Mouse (Mus musculus): ENCODE data around the gene Cyp2f2.

Gene Cyp2f2

DNA sequence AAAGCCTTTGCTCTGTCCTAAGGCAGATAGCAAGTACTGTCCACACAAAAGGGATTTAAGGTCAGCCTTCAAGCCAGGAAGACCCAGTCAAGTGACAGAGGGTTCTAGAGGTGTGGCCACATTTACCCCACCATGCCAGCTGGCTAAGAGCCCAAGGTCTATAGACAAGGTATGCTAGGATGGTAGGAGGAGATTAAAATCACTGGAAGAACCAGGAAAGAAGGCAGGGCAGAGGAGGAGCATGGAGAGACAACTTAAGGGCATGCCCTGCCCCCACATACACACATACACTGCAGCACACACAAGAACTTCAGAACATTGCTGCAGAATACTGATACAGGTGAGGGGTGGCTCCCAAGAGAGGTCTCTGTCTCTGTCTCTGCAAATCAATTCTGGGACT, at the start of gene Cyp2f2:
Gene Cyp2f2, plus strand, starts transcription at position 234 of the 400 bp plus-strand sequence.
- DNase-seq, result no peak

GRCm38 (mm10) chr7:27078641-27079040, 41.1 kb upstream of the Cyp2f2 start:
- no peak for DNase-seq

GRCm38 (mm10) chr7:27081625-27082024, 38.1 kb upstream of the Cyp2f2 start:
- DNase-seq, result no peak

- no peak for DNase-seq
These were observed 28.7 kb upstream of the Cyp2f2 start for GRCm38 (mm10) chr7:27091039-27091438.

DNA sequence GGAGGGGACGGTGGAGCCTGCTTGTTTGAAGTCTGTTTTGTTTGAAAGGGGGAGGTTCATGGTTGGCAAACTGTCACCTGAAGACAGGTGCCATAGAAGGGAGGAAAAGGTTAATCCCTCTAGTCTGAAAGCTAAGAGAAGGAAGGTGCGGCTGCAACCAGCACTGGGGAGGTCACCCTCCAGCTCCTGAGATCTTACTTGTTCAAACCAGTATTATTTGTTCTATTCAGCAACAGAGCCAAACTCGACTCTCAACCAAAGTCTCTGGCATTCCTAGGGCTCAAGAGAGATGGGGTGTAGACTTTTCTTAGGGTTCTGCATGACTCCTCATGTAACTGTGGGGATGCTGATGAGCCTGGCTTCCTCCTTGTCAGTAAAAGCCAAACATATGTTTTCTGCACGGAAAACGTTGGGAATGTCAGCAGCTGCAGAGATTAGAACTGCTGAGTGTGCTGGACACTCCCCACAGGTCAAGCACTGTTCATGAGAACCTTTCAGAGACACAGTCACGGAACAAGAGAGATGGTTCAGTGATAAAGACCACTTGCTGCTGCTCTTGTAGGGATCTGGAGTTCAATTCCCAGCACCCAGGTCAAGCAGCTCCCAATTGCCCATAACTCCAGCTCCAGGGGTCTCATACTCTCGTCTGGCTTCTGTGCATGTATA, 27.5 kb upstream of the Cyp2f2 start:
- no peak for DNase-seq

DNA sequence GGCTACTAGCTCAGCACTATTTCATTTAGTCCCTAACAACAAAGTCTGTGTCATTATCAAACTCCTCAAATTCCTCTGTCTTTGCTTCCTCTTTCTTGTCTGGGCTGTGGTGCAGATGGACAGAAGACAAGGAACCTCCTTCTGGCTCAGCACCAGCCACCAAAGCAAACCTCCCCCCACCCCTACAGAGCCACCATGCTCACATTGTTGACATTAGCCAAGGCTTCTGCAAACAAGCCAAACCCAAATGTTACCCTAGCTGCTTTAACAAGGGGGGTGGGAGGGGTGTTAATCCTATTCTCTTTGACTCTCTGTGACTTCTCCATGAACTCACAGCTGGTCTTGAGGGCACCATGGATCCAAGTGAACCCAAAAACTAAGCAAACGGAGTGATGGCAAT, 26.8 kb upstream of the Cyp2f2 start:
- DNase-seq, result peak; percentile 4

GRCm38 (mm10) chr7:27104882-27105281, 14.8 kb upstream of the Cyp2f2 start:
- DNase-seq, result no peak

- DNase-seq, result no peak
These were observed 9.4 kb upstream of the Cyp2f2 start for GRCm38 (mm10) chr7:27110327-27110726.

- DNase-seq, result no peak
These were observed 8.7 kb upstream of the Cyp2f2 start for GRCm38 (mm10) chr7:27111038-27111437.

GRCm38 (mm10) chr7:27111987-27112386, 7.7 kb upstream of the Cyp2f2 start:
- DNase-seq, result no peak

DNA sequence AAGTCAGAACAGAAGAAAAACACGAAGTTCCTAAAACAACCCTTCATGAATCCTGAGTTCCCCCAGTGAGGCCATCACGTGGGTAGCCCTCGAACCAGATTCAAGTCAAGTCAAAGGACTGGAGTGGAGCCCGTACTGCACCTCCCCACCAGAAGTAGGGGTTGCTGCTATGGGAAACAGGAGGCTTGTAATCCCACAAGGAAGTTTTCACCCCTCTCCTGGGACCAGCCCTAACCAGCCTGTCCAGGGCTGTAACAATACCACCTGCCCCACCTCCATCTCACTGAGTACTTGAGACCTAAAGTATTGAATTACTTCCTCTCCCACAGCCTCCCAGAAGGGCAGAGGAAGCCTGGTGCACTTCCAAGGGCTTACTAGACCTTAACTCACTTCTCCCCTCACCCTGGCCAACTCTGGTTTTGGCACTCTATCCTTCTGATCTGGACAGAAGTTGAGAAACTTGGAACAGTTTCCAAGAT, 1.6 kb upstream of the Cyp2f2 start:
- no peak for DNase-seq

GRCm38 (mm10) chr7:27124305-27124832, 4.7 kb downstream of the Cyp2f2 start:
- DNase-seq, result no peak

DNA sequence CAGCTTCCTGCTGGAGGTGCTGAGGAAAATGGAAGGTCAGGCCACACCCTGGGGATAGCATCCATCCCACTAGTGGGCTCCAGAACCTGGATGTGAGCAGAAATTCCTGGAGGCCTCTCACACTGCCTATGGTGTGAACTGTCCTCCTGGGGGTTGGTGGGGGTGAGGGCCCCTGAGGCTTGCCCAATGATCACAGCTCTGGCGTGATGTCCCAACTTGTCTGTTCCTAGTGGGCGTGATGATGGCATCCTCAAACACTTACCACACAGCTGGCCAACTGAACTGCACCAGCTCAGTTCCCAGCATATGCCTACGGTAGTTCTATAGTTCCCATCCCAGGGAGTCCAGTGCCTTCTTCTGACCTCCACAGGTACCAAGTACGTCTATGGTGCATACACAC, 5.3 kb downstream of the Cyp2f2 start:
- no peak for DNase-seq

- DNase-seq, result peak; percentile 21
These were observed 8.5 kb downstream of the Cyp2f2 start for GRCm38 (mm10) chr7:27128162-27128561.

DNA sequence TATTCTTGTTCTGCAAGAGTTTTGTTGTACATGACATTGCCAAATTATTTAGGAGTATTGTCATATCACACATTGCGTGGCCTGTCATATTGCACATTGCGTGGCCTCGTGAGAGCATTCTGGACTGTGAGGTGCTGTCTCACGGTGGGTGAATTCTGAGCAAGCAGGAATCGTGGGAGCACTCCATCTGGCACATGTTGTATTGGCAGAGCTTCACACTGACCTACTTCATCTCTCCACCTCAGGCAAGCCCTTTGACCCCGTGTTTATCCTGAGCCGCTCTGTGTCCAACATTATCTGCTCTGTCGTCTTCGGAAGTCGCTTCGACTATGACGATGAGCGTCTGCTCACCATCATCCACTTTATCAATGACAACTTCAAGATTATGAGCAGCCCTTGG, 9.2 kb downstream of the Cyp2f2 start:
- no peak for DNase-seq

DNA sequence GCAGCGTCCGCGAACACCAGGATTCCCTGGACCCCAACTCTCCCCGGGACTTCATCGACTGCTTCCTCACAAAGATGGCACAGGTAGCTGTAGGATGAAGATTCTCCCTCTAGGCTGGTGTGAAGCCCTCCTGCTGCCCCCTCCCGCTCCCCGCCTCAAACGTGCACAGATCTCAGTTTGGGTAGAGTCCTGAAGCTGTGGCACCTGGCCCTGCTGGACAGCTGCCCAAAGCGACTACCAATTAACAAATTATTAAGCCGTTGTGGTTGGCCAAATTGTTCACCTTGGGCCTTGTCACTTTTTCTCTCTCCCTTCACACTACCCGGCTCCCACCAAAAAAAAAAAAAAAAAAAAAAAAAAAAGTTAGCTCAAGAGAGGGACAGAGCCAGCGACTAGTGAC, 10.1 kb downstream of the Cyp2f2 start:
- DNase-seq, result no peak

- no peak for DNase-seq
These were observed 11.0 kb downstream of the Cyp2f2 start for GRCm38 (mm10) chr7:27130521-27131370.

GRCm38 (mm10) chr7:27131387-27131786, 11.7 kb downstream of the Cyp2f2 start:
- DNase-seq, result no peak

DNA sequence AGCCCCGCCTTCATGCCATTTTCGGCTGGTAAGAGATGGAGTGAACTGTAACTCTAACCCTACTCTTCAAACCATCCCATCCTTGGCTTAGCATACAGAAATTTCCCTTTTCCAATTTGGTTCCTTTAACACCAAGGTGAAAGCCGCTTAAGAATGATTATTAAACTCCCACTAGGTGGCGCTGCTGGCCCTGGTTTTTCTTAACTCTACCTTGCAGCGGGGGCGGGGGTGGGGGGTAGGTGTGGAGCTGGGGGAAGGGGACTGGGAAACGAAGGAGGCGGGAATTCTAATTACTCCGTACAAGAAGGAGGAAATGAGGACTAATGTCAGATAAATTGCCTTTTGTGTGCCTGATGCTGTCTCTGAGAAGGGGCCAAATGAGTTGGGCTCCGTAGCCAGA, 12.9 kb downstream of the Cyp2f2 start:
- DNase-seq, result peak; percentile 48

GRCm38 (mm10) chr7:27133156-27133555, 13.4 kb downstream of the Cyp2f2 start:
- DNase-seq, result peak; percentile 64

DNA sequence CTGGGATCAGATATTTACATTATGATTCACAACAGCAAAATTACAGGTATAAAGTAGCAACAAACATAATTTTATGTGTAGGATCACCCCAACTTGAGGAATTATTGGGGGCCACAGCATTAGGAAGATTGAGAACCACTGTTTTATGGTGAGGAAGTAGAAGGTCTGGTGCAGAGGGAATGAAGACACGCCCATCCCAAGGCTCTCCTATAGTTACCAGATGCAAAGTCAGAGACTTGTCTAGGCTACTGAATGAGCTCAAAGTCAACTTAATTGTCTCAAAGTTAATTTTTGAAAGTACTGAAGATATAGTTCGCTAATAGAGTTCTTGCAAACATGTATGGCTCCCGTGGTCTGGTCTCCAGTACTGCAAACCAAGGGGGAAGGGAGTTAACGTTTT, 14.0 kb downstream of the Cyp2f2 start:
- DNase-seq, result no peak

DNA sequence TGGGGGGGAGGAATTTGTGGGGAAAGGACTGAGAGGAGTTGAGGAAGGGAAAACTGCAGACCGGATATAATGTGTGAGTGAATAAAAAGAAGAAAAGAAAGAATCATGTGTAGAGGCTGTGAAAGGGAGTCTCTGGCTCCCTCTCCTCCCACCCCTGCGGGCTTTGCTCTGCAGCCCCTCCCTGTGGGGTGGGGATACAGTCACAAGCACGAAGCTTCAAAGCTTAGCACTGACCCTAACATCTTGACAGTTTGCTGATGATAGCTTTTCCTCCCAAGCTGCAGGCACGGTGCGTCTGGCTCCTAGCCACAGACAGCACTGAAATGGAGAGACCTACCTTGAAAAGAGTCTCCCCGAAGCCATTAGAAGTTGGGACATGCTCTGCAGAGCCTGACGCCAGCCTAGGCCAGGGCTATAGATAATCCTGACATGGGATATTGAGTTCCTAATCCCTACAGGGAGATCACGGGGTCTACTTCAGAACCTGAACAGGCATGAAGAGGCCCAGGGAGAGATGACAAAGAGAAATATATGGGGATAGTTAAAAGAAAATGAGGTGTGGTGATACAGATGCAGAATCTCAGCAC, 16.8 kb downstream of the Cyp2f2 start:
- DNase-seq, result no peak

DNA sequence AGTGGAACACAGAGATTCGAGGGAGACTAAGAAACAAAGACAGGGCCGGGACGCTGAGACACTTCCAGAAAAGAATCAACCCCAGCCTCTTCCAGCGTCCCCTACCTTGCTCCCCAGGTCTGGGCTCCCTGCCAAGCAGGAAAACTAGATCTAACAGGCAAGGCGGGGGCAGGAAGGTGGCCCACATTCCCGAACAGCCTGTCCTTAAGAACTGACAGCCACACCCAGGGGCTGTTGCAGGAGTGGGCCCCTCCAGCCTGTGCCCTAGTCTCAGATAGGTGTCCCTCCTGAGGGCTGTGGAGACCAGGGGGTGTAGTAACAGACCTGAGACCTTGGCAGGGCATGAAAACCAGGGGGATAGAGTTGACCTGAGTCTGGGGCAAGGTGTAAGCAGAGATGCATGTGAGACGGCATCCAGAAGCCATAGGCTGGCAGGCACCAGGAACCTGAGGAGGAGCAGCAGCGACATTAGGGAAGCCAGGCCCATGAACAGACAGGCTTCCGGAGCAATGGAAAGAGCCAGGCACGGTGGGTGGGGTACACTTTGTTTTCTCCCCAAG, 33.6 kb downstream of the Cyp2f2 start, which contains the start of gene Cyp2t4:
Gene Cyp2t4, plus strand, starts transcription at position 510 of the 560 bp plus-strand sequence.
- DNase-seq, result no peak
